Mouse (Mus musculus): ENCODE measurements around the gene Agxt. TPM values are rescaled to one million over a fixed set of nuclear protein-coding genes. Genes with fewer than 3 reads are reported as not detected.

Gene Agxt
- polyA plus RNA-seq (2015; fragmentation: Illumina TruSeq; extraction: RNeasy Lipid Tissue Mini Kit (QIAGEN cat#74804); ENCODE audit: low read depth, low replicate concordance) = not detected

DNA sequence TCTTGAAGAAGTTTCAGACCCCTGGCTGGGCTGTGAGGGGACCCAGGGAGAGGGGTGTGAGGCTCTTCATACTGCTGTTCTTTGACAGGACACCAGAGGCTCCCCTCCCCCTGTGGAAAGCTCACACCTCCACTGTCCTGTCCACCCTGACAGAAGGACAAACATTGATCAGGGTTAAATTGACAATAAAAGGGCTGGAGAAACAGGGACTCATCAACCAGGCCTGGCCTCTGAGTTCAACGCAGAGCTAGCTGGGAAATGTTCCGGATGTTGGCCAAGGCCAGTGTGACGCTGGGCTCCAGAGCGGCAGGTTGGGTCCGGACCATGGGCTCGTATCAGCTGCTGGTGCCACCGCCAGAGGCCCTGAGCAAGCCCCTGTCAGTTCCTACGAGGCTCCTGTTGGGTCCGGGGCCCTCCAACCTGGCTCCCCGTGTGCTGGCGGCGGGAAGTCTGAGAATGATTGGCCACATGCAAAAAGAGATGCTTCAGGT is at the start of gene Agxt:
Agxt (plus strand) TSS at position 205 of the 491 bp plus-strand sequence.

DNA sequence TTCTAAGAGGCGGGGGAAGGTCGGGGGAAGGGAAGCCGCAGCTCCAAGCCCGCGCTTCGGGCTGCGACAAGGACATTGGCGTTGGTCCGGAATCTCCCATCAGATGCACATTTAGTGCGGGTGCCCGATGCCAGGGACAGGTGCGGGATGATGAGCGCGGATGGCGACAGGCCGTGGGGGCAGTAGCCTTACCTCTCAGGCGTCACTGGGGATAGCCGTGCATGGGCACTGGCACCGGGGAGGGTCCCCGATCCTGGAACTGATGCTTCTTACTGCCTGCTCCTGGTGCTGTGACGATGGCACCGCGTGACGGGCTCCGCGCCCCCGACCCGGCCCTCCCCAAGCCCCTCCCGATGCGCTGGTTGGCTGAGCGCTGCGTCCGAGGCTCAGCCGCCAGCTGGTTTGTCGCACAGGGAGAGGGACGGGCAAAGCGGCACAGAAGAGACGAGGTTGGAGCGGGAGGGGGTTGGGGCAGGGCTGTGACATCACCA is 33.4 kb upstream of the Agxt start, which contains the start of gene Kif1a:
Kif1a (minus strand) TSS at position 381 of the 491 bp plus-strand sequence.

DNA sequence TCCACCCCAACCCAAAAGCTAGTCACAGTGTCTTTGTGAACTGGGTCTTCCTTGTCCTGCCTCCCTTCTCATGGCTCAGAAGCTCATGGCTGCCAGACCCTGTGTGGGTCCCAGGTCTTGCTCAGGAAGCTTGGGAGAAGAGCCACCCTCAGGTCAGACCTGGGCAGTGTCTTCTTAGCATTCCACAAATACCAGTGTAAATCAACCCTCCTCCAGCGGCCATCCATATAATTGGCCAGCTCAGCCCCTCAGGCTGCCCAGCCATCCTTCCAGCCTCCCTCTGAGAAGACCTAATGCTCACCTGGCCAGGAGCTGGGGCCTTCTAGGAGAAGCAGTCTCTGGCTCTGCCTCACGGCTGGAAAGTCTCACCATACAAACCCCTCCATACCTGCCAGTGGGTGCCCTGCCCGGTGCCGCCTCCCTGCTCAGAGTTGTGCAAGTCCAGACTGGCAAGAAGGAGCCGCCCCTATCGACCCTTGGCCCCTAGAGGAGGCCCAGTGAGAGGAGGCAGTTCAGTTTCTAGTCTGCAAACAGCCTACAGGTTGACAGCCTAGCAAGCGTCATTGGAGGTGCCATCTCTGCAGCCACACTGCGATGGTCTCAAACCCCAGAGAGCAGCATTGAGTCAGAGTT is 25.6 kb downstream of the Agxt start, which contains the start of gene 2310007B03Rik:
2310007B03Rik (minus strand) TSS at position 448 of the 633 bp plus-strand sequence.

DNA sequence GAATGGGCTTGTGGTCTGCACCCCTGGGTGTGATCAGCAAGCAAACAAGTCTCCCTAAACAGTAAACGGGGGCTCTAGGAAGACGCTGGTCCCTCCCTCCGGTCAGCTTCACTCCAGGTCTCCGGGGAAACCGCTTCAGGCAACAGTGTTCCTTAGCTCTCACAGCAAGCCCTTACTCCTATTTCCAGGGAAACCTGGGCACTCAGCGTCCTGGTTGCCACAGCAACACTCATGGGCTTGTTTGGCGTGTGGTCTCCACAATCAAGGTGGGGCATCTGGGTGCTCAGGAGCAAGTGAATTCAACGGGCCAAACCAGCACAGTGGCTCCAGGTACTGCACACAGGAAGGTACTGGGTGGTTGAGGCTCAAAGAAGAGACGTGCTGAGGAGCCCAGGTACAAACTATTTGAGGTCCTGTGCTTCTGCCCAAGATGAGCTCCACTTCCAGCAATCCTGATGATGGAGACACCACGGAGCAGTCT is 33.3 kb downstream of the Agxt start, which contains the start of gene Crocc2:
Crocc2 (plus strand) TSS at position 431 of the 481 bp plus-strand sequence.

Other genes with a start within 250 kb of the Agxt start
- gene Ankmy1, start 232.3 kb upstream of the Agxt start, polyA plus RNA-seq (2015; fragmentation: Illumina TruSeq; extraction: RNeasy Lipid Tissue Mini Kit (QIAGEN cat#74804); ENCODE audit: low read depth, low replicate concordance) = 0.31 TPM
- gene Dusp28, start 228.3 kb upstream of the Agxt start, polyA plus RNA-seq (2015; fragmentation: Illumina TruSeq; extraction: RNeasy Lipid Tissue Mini Kit (QIAGEN cat#74804); ENCODE audit: low read depth, low replicate concordance) = 34.6 TPM
- 27.3 TPM for gene Rnpepl1, start 224.5 kb upstream of the Agxt start, polyA plus RNA-seq (2015; fragmentation: Illumina TruSeq; extraction: RNeasy Lipid Tissue Mini Kit (QIAGEN cat#74804); ENCODE audit: low read depth, low replicate concordance)
- gene Capn10, start 200.9 kb upstream of the Agxt start, polyA plus RNA-seq (2015; fragmentation: Illumina TruSeq; extraction: RNeasy Lipid Tissue Mini Kit (QIAGEN cat#74804); ENCODE audit: low read depth, low replicate concordance) = 36.3 TPM
- gene Gpr35, start 184.4 kb upstream of the Agxt start, polyA plus RNA-seq (2015; fragmentation: Illumina TruSeq; extraction: RNeasy Lipid Tissue Mini Kit (QIAGEN cat#74804); ENCODE audit: low read depth, low replicate concordance) = 0.52 TPM
- not detected for gene Aqp12, start 128.9 kb upstream of the Agxt start, polyA plus RNA-seq (2015; fragmentation: Illumina TruSeq; extraction: RNeasy Lipid Tissue Mini Kit (QIAGEN cat#74804); ENCODE audit: low read depth, low replicate concordance)
- 352 TPM for gene Kif1a, start 33.3 kb upstream of the Agxt start, polyA plus RNA-seq (2015; fragmentation: Illumina TruSeq; extraction: RNeasy Lipid Tissue Mini Kit (QIAGEN cat#74804); ENCODE audit: low read depth, low replicate concordance)
- not detected for gene 2310007B03Rik, start 25.7 kb downstream of the Agxt start, polyA plus RNA-seq (2015; fragmentation: Illumina TruSeq; extraction: RNeasy Lipid Tissue Mini Kit (QIAGEN cat#74804); ENCODE audit: low read depth, low replicate concordance)
- 0.61 TPM for gene Crocc2, start 33.5 kb downstream of the Agxt start, polyA plus RNA-seq (2015; fragmentation: Illumina TruSeq; extraction: RNeasy Lipid Tissue Mini Kit (QIAGEN cat#74804); ENCODE audit: low read depth, low replicate concordance)
- gene Sned1, start 100.6 kb downstream of the Agxt start, polyA plus RNA-seq (2015; fragmentation: Illumina TruSeq; extraction: RNeasy Lipid Tissue Mini Kit (QIAGEN cat#74804); ENCODE audit: low read depth, low replicate concordance) = 9.7 TPM
- gene Mterf4, start 170.7 kb downstream of the Agxt start, polyA plus RNA-seq (2015; fragmentation: Illumina TruSeq; extraction: RNeasy Lipid Tissue Mini Kit (QIAGEN cat#74804); ENCODE audit: low read depth, low replicate concordance) = 29.9 TPM
- 67.5 TPM for gene Ppp1r7, start 207.6 kb downstream of the Agxt start, polyA plus RNA-seq (2015; fragmentation: Illumina TruSeq; extraction: RNeasy Lipid Tissue Mini Kit (QIAGEN cat#74804); ENCODE audit: low read depth, low replicate concordance)
- gene Pask, start 208.2 kb downstream of the Agxt start, polyA plus RNA-seq (2015; fragmentation: Illumina TruSeq; extraction: RNeasy Lipid Tissue Mini Kit (QIAGEN cat#74804); ENCODE audit: low read depth, low replicate concordance) = 2.9 TPM
- gene Ano7, start 238.7 kb downstream of the Agxt start, polyA plus RNA-seq (2015; fragmentation: Illumina TruSeq; extraction: RNeasy Lipid Tissue Mini Kit (QIAGEN cat#74804); ENCODE audit: low read depth, low replicate concordance) = 0.92 TPM

All from brain, adult 10 weeks (tissue).